Mouse (Mus musculus) liver, embryonic 14.5 days (tissue): Measurements from ENCODE around the gene Il4. TPM values are rescaled to one million over a fixed set of nuclear protein-coding genes. Genes with fewer than 3 reads are reported as not detected.
A peak's percentile ranks its signal among the peaks of the same experiment; 100 is the strongest.

Experiments
- ATAC-seq: fragments of 200-750 bp; cut with Nextera tagmentation; 2 replicates; pipeline ENCODE4 v1.8.0; 2017; ENCODE audit warnings: moderate number of reproducible peaks, mild to moderate bottlenecking, moderate library complexity; ENCODE audit not compliant: insufficient read depth
- DNase-seq, 3 experiments: peaks; one replicate each; pipeline ENCODE4 v3.0.0-alpha.2; 2012 to 2013; ENCODE audit warnings: low read depth in 3 of 3, low spot score in 3 of 3
- H3K27ac ChIP-seq: fragments of 300-500 bp; sonication (generic); 2 replicates; pipeline ENCODE4 v1.5.1; 2014; ENCODE audit warnings: moderate library complexity, mild to moderate bottlenecking, control low read depth, inconsistent platforms
- H3K27me3 ChIP-seq: fragments of 300-500 bp; sonication (generic); 2 replicates; pipeline ENCODE4 v1.6.1; 2014; ENCODE audit warnings: mild to moderate bottlenecking, low read length, moderate library complexity; ENCODE audit not compliant: control insufficient read depth, insufficient read depth
- H3K36me3 ChIP-seq: fragments of 300-500 bp; sonication (generic); replicated peaks from 2 replicates; pipeline ENCODE4 v1.6.1; 2014; ENCODE audit warnings: low read depth; ENCODE audit not compliant: control insufficient read depth, insufficient read depth
- H3K4me1 ChIP-seq, 2 experiments: fragments of 200-500 bp in 1 of 2; fragments of 300-500 bp in 1 of 2; sonication (generic) in 1 of 2; replicated peaks; 2 replicates each; pipeline ENCODE4 v1.6.1; 2012 to 2014; ENCODE audit warnings: antibody characterized with exemption in 1 of 2, inconsistent platforms in 1 of 2, low read length in 1 of 2; ENCODE audit not compliant: control insufficient read depth in 2 of 2, insufficient read depth in 2 of 2
- H3K4me2 ChIP-seq: fragments of 300-500 bp; sonication (generic); 2 replicates; pipeline ENCODE4 v1.6.1; 2014; ENCODE audit warnings: low read depth, mild to moderate bottlenecking, control low read depth, moderate library complexity
- H3K4me3 ChIP-seq, 2 experiments: fragments of 200-500 bp in 1 of 2; fragments of 300-500 bp in 1 of 2; sonication (generic) in 1 of 2; 2 replicates each; pipeline ENCODE4 v1.5.1; 2012 to 2014; ENCODE audit warnings: low read depth in 2 of 2, low read length in 2 of 2, mild to moderate bottlenecking in 2 of 2, control low read depth in 1 of 2, inconsistent platforms in 1 of 2, moderate library complexity in 1 of 2; ENCODE audit not compliant: insufficient read depth in 1 of 2
- H3K9ac ChIP-seq: fragments of 300-500 bp; sonication (generic); replicated peaks from 2 replicates; pipeline ENCODE4 v1.6.1; 2014; ENCODE audit warnings: mild to moderate bottlenecking, control low read depth, moderate library complexity
- H3K9me3 ChIP-seq: fragments of 300-500 bp; sonication (generic); 2 replicates; pipeline ENCODE4 v1.6.1; 2016; ENCODE audit warnings: low read length, mixed read lengths; ENCODE audit not compliant: control insufficient read depth
- CTCF ChIP-seq: IDR thresholded peaks from 2 replicates; pipeline ENCODE4 v1.5.1; 2016; ENCODE audit warnings: antibody characterized with exemption, low read depth, control low read depth
- EP300 ChIP-seq: IDR thresholded peaks from 2 replicates; pipeline ENCODE4 v1.6.1; 2016; ENCODE audit warnings: antibody characterized with exemption, low read depth
- WGBS: fragments of 180-500 bp; shearing (Covaris S2); extraction: QIAGEN DNeasy Blood & Tissue Kit; methylation state at CpG from one replicate; pipeline ENCODE4 v1.1.7; 2014; ENCODE audit not compliant: insufficient replicate concordance; 5-methylcytosine and 5-hydroxymethylcytosine counted together
- polyA plus RNA-seq, 2 experiments: library from polyadenylated mRNA; depleted of rRNA in 1 of 2; stranded (reverse) in 1 of 2; unstranded in 1 of 2; fragments of >200 nt; fragmentation: Nextera tagmentation in 1 of 2; extraction: Ambion mirVana in 1 of 2; gene quantifications; 2 replicates each; pipeline versions ENCODE4 v1.2.1 to v1.2.3; 2012 to 2014

Gene Il4
- polyA plus RNA-seq, 2 experiments, result 0.26 to 0.61 TPM

GRCm38 (mm10) chr11:53619428-53619827 is 959 bp upstream of the Il4 start:
- TF ChIP-seq EP300 (peak; percentile 7; the same call in 1 of the 2 replicates), CTCF (no peak)
- 30% methylated on average over 6 of the region's 6 CpGs for WGBS
- peak; percentile 52; the same call in 1 of the 2 replicates for ATAC-seq

DNA sequence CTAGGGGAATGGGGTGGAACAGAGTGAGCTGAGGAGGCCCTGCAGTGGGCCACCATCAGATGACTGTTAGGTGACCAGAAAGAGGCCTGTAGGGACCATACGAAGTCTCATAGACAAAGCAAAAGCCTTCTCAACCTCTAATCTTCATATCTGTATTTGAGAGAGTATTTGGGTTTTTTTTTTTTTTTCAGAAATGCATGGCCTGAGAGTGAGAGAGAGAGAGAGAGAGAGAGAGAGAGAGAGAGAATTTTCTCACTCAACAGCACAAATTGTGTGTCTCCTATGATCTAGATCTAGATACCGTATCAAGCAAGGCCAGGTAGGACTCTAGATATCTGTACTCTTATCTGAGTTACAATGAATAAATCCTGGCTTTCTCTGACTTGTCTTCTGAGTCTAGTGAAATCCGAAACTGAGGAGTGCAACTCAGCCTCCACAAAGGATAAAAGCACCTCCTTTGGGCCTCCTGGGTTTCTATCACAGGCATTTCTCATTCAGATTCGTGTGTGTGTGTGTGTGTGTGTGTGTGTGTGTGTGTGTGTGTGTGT is 833 bp downstream of the Il4 start:
- no peak overlapping the region for H3K27ac ChIP-seq
- no peak for DNase-seq
- H3K4me3 ChIP-seq, result no peak overlapping the region
- H3K9ac ChIP-seq, result no peak overlapping the region
- WGBS, result 41% methylated on average over 4 of the region's 4 CpGs
- no peak for TF ChIP-seq CTCF
- TF ChIP-seq EP300, result no peak
- peaks cover 33 to 52% of the 10 kb centered on the region in 2 experiments for H3K4me1 ChIP-seq
- H3K27me3 ChIP-seq, result no peaks in the 10 kb centered on the region
- no peaks in the 10 kb centered on the region for H3K9me3 ChIP-seq
- H3K4me2 ChIP-seq, result peak overlapping the region; percentile 28; the same call in 1 of the 2 replicates
- H3K36me3 ChIP-seq, result no peaks in the 10 kb centered on the region
- ATAC-seq, result no peak

More at GRCm38 (mm10) chr11:53619428-53619827, 959 bp upstream of the Il4 start:
- Histone ChIP-seq H3K36me3 (no peaks in the 10 kb centered on the region), H3K4me3 (no peak overlapping the region), H3K4me2 (no peak overlapping the region), H3K4me1 (peaks cover 30 to 48% of the 10 kb centered on the region in 2 experiments), H3K27ac (no peak overlapping the region), H3K9ac (no peak overlapping the region), H3K9me3 (no peaks in the 10 kb centered on the region), H3K27me3 (no peaks in the 10 kb centered on the region)
- no peak for DNase-seq

GRCm38 (mm10) chr11:53616748-53617558 is 1.5 kb downstream of the Il4 start:
- 47% methylated on average over 8 of the region's 8 CpGs for WGBS
- H3K27ac ChIP-seq, result no peak overlapping the region; the same call in 1 of the 2 replicates
- H3K36me3 ChIP-seq, result no peaks in the 10 kb centered on the region
- H3K4me3 ChIP-seq, result no peak overlapping the region
- H3K4me2 ChIP-seq, result peak overlapping the region; percentile 28; the same call in 1 of the 2 replicates
- TF ChIP-seq EP300 (no peak), CTCF (no peak)
- H3K9me3 ChIP-seq, result no peaks in the 10 kb centered on the region
- no peak overlapping the region for H3K9ac ChIP-seq
- ATAC-seq (peak; percentile 45; the same call in 1 of the 2 replicates), DNase-seq (no peak)
- peaks cover 33 to 52% of the 10 kb centered on the region in 2 experiments for H3K4me1 ChIP-seq
- no peaks in the 10 kb centered on the region for H3K27me3 ChIP-seq

GRCm38 (mm10) chr11:53615575-53615974 is 2.9 kb downstream of the Il4 start:
- ATAC-seq (no peak), DNase-seq (no peak)
- Histone ChIP-seq H3K9me3 (no peaks in the 10 kb centered on the region), H3K27me3 (no peaks in the 10 kb centered on the region), H3K4me3 (no peak overlapping the region), H3K27ac (peak overlapping the region; percentile 27; the same call in 1 of the 2 replicates), H3K4me1 (peaks cover 33 to 45% of the 10 kb centered on the region in 2 experiments), H3K36me3 (no peaks in the 10 kb centered on the region), H3K9ac (peak overlapping the region; percentile 50), H3K4me2 (peak overlapping the region; percentile 32; the same call in 1 of the 2 replicates)
- TF ChIP-seq CTCF (no peak), EP300 (no peak)
- WGBS, result 88% methylated on average over 8 of the region's 8 CpGs

DNA sequence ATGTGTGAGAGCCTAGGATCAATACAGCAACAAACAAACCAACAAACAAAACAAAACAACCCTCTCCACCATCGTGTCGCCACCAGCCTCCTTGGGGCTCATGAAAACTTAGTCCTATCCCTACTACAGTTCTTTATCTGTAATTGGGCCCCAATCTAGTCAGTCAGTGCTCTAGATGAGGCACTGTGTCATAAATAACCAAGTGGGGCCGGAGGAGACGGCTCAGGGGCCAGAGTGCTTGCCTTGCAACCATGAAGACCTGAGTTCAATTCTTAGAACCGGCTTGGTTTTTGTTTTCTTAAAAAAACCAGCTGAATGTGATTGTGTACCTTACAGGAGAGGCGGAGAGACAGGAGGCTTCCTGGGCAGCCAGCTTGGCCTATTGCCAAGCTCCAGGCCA is 3.3 kb downstream of the Il4 start:
- Histone ChIP-seq H3K9ac (peak overlapping the region; percentile 50), H3K4me3 (no peak overlapping the region), H3K27me3 (no peaks in the 10 kb centered on the region), H3K9me3 (no peaks in the 10 kb centered on the region), H3K27ac (peak overlapping the region; percentile 27; the same call in 1 of the 2 replicates), H3K4me1 (peaks cover 33 to 45% of the 10 kb centered on the region in 2 experiments), H3K4me2 (peak overlapping the region; percentile 32), H3K36me3 (no peaks in the 10 kb centered on the region)
- TF ChIP-seq CTCF, result no peak
- TF ChIP-seq EP300, result no peak
- ATAC-seq, result peak; percentile 68
- 20% methylated on average over 6 of the region's 6 CpGs for WGBS
- DNase-seq, result no peak
